Mouse (Mus musculus): ENCODE results near the gene 9830107B12Rik. TPM values are rescaled to one million over a fixed set of nuclear protein-coding genes. Genes with fewer than 3 reads are reported as not detected.

Gene 9830107B12Rik
- polyA plus RNA-seq, 1 experiment from 2014 or later = not detected

DNA sequence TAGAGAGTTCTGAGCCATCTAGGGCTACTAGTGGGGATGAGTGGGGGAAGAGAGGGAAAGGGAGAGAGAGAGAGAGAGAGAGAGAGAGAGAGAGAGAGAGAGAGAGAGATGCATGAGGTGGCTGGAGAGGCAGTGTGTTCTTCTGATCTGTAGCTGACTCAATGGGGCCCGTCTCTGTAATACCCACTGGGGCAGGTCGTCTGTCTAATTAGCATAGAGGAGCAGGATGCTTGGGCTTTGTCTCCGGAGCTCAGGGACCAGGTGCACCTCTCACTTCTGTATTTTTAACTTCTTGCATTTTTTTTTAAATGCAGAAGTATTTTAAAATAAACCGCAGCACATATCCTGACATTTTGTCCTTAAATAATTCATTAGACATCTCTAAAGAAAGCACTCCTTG, 38.7 kb downstream of the 9830107B12Rik start:
- H3K4me1 ChIP-seq (replicated peaks) = 0 out of 2 replicates have a peak, but pooled peaks cover 10% of the 10 kb centered on the region
- H3K27me3 ChIP-seq = no peaks in the 10 kb centered on the region
- H3K9ac ChIP-seq (replicated peaks) = no peak overlapping the region
- no peaks in the 10 kb centered on the region for H3K9me3 ChIP-seq
- no peak overlapping the region for H3K27ac ChIP-seq
- no peak for ATAC-seq
- 33% methylated on average over 4 of the region's 4 CpGs for WGBS
- H3K4me2 ChIP-seq (replicated peaks) = no peak overlapping the region
- no peak overlapping the region for H3K4me3 ChIP-seq (replicated peaks)
- no peaks in the 10 kb centered on the region for H3K36me3 ChIP-seq

DNA sequence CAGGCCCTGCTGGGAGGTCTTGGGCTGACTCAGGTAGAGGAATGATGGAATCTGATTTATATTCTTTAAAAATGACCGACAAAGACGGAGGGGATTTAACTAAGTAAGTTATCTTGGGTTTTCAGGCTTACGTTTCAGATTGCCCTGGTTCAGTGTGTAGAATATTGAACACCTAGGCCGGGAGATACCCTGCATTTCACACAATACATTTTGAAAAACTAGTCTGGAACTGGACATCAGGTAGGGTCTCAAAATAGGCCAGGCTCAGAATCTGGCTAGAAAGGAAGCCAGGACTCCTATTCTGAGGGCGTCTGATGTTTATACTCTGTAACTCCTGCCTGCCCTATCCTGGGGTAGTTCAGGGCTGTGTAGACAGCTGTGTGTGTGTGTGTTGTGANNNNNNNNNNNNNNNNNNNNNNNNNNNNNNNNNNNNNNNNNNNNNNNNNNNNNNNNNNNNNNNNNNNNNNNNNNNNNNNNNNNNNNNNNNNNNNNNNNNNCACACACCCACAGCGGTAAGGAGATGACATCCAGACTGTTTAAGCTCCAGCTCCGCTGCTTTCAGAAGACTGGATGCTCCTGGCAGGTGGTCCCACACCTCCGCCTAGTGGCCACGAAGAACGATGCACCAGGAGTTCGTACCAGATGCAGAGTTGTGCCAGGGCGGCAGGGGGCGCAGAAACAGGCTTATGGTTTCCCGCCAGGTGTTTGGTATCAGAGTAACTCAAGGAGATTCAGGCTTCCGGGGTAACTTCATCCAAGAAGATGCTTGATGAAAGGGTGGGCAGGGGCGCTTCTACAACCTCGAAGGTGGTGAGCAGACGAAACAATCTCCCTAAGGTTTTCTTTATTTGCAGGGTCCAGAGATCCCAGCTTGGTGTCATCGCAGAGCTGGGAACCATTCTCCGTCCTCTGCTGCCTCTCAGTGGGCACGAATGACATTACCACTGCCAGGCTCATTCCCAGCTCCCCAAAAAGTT, 45.3 kb downstream of the 9830107B12Rik start:
- H3K36me3 ChIP-seq = no peaks in the 10 kb centered on the region
- no peaks in the 10 kb centered on the region for H3K9me3 ChIP-seq
- ATAC-seq = peak; percentile 79
- H3K27ac ChIP-seq = no peak overlapping the region
- peaks cover 48% of the 10 kb centered on the region for H3K27me3 ChIP-seq
- H3K4me2 ChIP-seq (replicated peaks) = peak overlapping the region; percentile 32
- peaks cover 39% of the 10 kb centered on the region for H3K4me1 ChIP-seq (replicated peaks)
- WGBS = 12% methylated on average over 21 of the region's 21 CpGs
- no peak overlapping the region for H3K9ac ChIP-seq (replicated peaks)
- H3K4me3 ChIP-seq (replicated peaks) = peak overlapping the region; percentile 17

DNA sequence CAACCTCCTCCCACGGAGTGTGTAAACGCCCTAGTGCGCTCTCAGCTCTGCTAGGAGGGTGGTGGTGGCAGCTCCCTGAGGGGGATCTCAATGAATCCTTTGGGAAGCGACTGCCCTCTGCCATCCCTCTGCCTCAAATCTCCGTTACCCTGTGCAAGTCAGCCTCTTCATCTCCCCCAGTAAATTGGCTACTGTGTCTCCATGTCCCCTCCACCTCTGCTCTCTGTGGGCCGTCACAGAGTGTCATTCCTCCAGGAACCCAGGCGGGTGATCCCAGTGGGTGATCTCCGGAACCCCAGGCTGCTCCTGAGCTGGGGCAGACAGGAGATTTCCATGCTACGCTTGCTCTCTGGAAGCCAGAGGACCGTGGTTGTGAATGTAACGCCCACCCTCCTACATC, 46.8 kb downstream of the 9830107B12Rik start:
- WGBS = 4% methylated on average over 11 of the region's 11 CpGs
- Histone ChIP-seq H3K4me1 (replicated peaks) (peaks cover 51% of the 10 kb centered on the region), H3K4me2 (replicated peaks) (no peak overlapping the region), H3K4me3 (replicated peaks) (no peak overlapping the region), H3K27ac (no peak overlapping the region), H3K36me3 (no peaks in the 10 kb centered on the region), H3K9ac (replicated peaks) (no peak overlapping the region), H3K27me3 (peaks cover 62% of the 10 kb centered on the region), H3K9me3 (no peaks in the 10 kb centered on the region)
- no peak for ATAC-seq

DNA sequence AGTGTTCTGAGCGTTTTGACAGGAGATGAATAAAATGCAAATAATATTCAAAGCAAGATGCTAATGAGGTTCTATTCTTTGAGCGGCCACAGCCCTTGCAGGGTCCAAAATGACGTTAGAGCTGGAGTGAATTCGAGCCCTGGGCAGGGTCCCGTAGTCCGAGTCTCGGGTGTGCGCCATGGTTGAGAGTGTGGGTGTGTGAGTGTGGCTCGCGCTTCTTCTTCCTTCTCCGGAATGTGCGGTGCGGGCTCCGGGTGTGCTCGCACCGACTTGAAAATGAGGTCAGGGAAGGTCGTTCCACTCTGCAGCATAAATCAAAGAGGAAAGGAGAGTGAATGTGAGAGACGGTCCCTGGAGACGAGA, 47.6 kb downstream of the 9830107B12Rik start:
- Histone ChIP-seq H3K4me3 (replicated peaks) (peak overlapping the region; percentile 32), H3K36me3 (no peaks in the 10 kb centered on the region), H3K27me3 (peaks cover 70% of the 10 kb centered on the region), H3K9ac (replicated peaks) (0 out of 2 replicates have a peak overlapping the region, but pooled peaks have one; percentile 39), H3K27ac (no peak overlapping the region), H3K4me1 (replicated peaks) (peaks cover 51% of the 10 kb centered on the region), H3K4me2 (replicated peaks) (peak overlapping the region; percentile 54), H3K9me3 (no peaks in the 10 kb centered on the region; the same call in 1 of the 2 replicates)
- 0% methylated on average over 19 of the region's 19 CpGs for WGBS
- no peak for ATAC-seq

DNA sequence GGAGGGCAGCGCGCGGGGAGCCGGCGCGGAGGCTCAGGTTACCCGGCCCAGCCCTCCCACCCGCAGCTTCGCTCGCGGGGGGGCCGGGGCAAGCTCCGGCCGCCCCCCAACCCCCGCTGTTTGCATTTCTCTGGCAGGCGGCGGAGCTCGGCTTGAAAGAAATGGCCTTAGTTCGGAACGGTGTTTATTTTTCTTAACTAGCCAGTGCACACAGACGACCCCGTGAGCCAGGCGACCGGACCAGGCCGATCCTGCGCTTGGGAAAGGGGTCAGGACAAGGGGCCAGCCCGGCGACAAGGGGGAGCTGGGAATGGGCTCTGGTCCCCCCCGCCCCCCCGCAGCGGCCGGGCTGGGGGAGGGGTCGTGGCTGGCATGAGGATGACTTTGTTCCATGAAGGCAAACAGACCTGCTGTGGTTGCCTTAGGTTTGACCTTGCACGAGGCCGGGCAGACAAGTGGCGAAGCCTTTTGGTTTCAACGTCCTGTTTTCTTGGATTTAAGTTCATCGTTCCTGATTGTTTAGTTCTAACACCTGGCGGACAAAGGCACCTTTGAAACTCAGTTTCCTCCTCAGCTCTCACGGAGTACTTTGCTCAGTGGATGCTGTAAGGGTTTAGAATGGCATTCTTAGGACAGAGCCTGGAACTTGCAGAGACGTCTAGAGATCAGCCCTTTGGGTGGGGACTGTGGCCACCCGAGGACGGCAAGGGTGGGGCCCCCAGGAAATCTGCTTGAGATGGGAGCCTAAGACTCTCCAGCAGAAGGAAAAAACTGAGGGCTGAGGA, 48.1 kb downstream of the 9830107B12Rik start:
- Histone ChIP-seq H3K4me3 (replicated peaks) (peak overlapping the region; percentile 32), H3K36me3 (no peaks in the 10 kb centered on the region), H3K4me2 (replicated peaks) (peak overlapping the region; percentile 54), H3K27me3 (peaks cover 71% of the 10 kb centered on the region), H3K9ac (replicated peaks) (peak overlapping the region; percentile 39; the same call in 1 of the 2 replicates), H3K27ac (no peak overlapping the region), H3K9me3 (no peaks in the 10 kb centered on the region; the same call in 1 of the 2 replicates), H3K4me1 (replicated peaks) (peaks cover 51% of the 10 kb centered on the region)
- under 1% methylated on average over 38 of the region's 43 CpGs for WGBS
- no peak for ATAC-seq

DNA sequence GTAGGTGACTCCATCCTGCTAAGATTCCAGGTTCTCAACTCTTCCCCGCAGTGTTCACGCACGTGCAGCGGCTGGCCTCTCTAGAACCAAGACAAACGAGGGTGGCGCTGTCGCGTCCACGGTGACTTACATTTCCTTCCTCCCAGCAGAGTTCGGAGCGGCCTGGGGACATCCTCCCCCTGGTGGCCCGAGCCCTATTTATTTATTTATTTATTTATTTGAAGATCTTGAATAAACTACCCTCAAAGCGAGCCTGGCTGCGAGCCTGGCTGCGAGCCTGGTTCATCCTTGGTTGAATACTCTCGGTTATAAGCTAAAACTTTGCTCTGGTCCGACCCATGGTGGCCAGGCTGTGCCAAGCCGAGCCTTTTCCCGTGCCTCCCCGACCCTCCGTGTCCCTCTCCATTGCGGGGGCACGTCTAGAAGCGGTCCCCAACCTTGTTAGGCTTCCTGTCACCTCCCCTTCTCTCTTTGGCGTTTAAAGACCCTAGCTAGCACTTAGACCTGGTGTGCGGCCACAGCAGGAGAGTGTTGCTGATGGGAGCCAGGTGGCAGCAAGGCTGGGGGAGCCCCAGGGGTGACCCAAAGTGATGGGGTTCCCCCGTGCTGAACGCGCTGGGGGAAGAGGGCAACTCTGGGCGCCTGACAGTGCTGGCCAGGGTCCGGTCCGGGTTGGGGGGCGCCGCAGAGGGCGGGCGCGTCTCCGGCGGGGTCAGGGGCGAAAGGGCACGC, 48.9 kb downstream of the 9830107B12Rik start:
- Histone ChIP-seq H3K4me2 (replicated peaks) (peak overlapping the region; percentile 54), H3K27ac (no peak overlapping the region), H3K9me3 (no peaks in the 10 kb centered on the region; the same call in 1 of the 2 replicates), H3K4me3 (replicated peaks) (peak overlapping the region; percentile 32), H3K27me3 (peaks cover 71% of the 10 kb centered on the region), H3K36me3 (no peaks in the 10 kb centered on the region), H3K4me1 (replicated peaks) (peaks cover 51% of the 10 kb centered on the region), H3K9ac (replicated peaks) (peak overlapping the region; percentile 20; the same call in 1 of the 2 replicates)
- under 1% methylated on average over 35 of the region's 41 CpGs for WGBS
- 0 out of 2 replicates have a peak, but pooled peaks have one; percentile 4 for ATAC-seq

DNA sequence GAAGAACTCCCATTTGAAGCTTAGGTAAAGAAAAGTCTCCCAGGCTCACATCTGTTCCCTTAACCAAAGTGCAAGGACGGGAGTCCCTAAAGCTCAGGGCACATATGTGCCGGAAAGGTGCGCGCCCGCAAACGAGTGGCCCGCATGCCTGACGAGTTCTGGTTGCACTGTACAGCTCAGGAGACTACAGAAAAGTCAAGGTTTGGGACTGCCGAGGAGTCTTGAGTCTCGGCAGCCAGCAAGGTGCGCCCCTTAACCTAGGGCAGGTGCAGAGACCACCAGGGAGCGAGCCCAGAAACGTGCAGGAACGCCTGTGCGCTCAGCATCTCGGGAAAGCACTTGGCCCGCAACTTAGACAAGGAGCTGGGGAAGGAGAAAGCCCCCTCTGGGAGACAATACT, 49.7 kb downstream of the 9830107B12Rik start:
- ATAC-seq = no peak
- Histone ChIP-seq H3K36me3 (no peaks in the 10 kb centered on the region), H3K27ac (no peak overlapping the region), H3K4me2 (replicated peaks) (peak overlapping the region; percentile 54), H3K27me3 (peaks cover 71% of the 10 kb centered on the region), H3K4me3 (replicated peaks) (peak overlapping the region; percentile 32; the same call in 1 of the 2 replicates), H3K4me1 (replicated peaks) (peaks cover 51% of the 10 kb centered on the region), H3K9me3 (no peaks in the 10 kb centered on the region; the same call in 1 of the 2 replicates), H3K9ac (replicated peaks) (no peak overlapping the region)
- WGBS = 3% methylated on average over 17 of the region's 17 CpGs

DNA sequence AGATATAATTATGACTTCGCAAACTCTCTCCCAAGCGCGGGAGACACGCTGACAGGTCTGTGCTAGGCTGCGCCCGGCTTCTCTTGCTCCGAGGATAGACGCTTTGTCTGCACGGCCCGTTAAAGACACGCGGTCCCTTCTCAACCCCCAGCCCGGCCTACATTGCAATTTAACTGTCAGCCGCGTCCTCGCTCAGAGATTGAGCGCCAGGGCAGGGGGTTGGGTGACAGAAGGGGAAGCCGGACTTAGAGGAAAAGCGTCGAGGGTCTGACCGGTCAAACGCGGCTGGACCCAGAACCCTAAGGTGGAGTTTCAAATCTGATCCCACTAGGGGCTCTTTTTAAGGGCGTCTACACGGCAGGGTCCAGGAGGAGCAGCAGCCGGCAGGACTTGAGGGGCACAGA, 50.3 kb downstream of the 9830107B12Rik start:
- Histone ChIP-seq H3K27me3 (peaks cover 71% of the 10 kb centered on the region), H3K9me3 (no peaks in the 10 kb centered on the region; the same call in 1 of the 2 replicates), H3K36me3 (no peaks in the 10 kb centered on the region), H3K9ac (replicated peaks) (peak overlapping the region; percentile 32; the same call in 1 of the 2 replicates), H3K4me1 (replicated peaks) (peaks cover 51% of the 10 kb centered on the region), H3K4me2 (replicated peaks) (peak overlapping the region; percentile 45), H3K27ac (no peak overlapping the region), H3K4me3 (replicated peaks) (peak overlapping the region; percentile 21)
- ATAC-seq = no peak
- WGBS = under 1% methylated on average over 26 of the region's 26 CpGs

DNA sequence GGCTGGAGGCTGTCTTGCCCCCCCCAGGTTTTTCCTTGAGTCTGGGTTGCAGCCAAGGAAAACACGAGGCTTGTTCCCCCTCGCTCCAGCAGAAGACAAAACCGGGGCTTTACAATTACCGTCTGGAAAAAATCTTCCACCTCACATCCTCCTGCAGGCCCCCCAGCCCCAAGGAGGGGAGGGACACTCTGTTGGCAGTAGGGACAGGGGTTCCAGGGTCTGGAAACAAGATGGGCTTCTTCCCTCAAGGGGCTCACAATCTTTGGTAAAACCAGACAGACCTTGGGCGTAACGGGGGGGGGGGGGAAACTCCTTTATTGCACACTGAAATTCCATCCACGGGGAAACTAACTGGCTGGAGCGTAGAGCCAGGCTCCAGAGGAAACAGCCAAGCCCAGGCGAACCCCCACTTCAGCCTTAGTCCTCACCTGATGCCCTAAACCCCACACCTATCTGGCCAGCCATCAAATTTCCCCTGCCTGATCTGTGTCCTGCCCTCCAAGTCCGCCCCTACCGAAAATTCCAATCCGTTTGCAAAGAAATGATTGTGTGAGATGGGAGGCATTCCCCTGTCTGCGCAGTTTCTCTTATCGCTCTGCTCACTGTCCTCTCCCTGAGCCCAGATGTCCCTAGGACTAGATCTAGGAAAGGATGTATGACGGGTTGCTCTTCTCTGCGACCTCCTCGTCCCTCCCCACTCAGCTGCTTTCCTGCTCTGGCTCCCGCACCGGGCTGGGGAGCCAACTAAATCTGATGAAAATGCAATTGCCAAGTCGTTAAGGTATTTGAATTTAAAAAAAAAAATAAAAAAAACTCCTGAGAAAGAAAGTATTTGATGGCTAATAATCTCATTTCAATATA, 51.0 kb downstream of the 9830107B12Rik start:
- H3K9me3 ChIP-seq = no peaks in the 10 kb centered on the region; the same call in 1 of the 2 replicates
- no peak overlapping the region for H3K4me3 ChIP-seq (replicated peaks)
- peaks cover 67% of the 10 kb centered on the region for H3K27me3 ChIP-seq
- peaks cover 56% of the 10 kb centered on the region for H3K4me1 ChIP-seq (replicated peaks)
- WGBS = 7% methylated on average over 20 of the region's 20 CpGs
- no peaks in the 10 kb centered on the region for H3K36me3 ChIP-seq
- no peak overlapping the region for H3K27ac ChIP-seq
- peak overlapping the region; percentile 45 for H3K4me2 ChIP-seq (replicated peaks)
- ATAC-seq = no peak
- H3K9ac ChIP-seq (replicated peaks) = no peak overlapping the region

DNA sequence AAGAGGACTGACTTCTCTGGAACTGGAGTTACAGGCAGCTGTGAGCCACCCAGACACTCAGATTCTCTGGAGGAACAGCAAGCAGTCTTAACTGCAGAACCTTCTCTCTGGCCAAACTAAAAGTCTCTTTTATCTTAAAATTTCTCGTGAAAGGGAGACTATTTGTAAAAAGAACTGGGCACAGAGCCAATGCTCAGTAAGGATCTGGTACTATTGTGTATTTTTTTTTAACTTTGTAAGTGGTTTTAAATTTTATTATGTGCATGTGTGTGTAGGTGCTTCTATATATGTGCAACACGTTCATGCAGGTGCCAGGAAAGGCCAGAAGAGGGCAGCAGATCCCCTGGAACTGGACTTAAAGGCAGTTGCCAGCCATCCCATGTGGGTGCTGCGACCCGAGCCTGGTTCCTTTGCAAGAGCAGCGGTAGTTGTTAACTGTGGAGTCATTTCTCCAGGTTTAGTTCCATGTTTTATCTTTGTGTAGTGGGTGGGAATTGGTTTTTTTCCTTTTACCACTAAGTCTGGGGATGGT, 52.7 kb downstream of the 9830107B12Rik start:
- no peak overlapping the region for H3K9ac ChIP-seq (replicated peaks)
- peaks cover 42% of the 10 kb centered on the region for H3K4me1 ChIP-seq (replicated peaks)
- no peak overlapping the region for H3K4me3 ChIP-seq (replicated peaks)
- ATAC-seq = no peak
- no peaks in the 10 kb centered on the region for H3K36me3 ChIP-seq
- no peak overlapping the region for H3K4me2 ChIP-seq (replicated peaks)
- WGBS = 80% methylated on average over 5 of the region's 5 CpGs
- no peaks in the 10 kb centered on the region; the same call in 1 of the 2 replicates for H3K9me3 ChIP-seq
- peaks cover 53% of the 10 kb centered on the region for H3K27me3 ChIP-seq
- no peak overlapping the region for H3K27ac ChIP-seq
